Mouse (Mus musculus): Measurements from ENCODE around the gene Cep128.

DNA sequence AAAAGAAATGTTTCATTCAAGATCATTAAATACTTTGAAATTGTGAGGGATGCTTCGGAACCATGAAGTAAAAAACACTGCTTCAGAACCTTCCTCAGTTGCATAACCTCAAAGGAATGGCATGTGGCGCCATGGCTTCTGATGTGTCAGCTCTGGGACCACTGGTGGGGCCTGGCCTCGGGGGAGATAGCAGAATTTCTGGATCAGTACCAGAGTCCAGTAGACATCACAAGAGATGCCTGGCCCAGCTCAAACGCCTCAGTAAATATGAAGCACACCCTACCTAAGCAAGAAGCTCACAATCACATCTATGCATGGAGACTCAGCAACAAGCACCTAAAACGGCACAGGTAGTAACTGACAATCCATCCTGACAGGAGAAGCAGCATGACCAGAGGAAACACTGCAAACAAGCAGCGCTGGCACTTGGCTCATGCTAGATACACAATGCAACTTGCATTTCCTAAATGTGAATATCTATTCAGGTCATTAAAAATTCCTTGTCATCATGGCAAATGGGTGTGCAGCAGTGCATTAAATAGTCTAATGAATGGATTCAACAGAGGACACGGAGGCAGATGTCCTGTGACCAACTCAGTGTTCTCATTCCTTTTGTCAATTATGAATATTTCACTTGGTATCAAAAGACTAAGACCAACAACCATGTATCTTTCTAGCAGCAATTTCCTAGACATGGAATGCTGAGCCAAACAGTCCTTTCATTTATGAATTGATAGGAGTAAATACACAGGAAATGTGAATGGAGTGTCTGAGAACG, 249.3 kb downstream of the Cep128 start:
- TF ChIP-seq POLR2A (IDR thresholded peaks at IDR 0.05; ENCODE audit: borderline replicate concordance, extremely low read depth, low read depth, low read length) (no peak), CTCF (IDR thresholded peaks at IDR 0.05; ENCODE audit: insufficient read depth, low read length) (no peak)

Measured in lung, adult 2 months (tissue).